Mouse (Mus musculus) midbrain, embryonic 16.5 days (tissue): ENCODE results near the gene Trim66. TPM values are rescaled to one million over a fixed set of nuclear protein-coding genes. Genes with fewer than 3 reads are reported as not detected.

Source experiments
- ATAC-seq: fragments of 200-750 bp; cut with Nextera tagmentation; 2 replicates; pipeline ENCODE4 v1.8.0; 2017; ENCODE audit warnings: moderate TSS enrichment
- H3K27ac ChIP-seq: fragments of 300-500 bp; sonication (generic); 2 replicates; pipeline ENCODE4 v1.5.1; 2014; ENCODE audit warnings: mild to moderate bottlenecking, low read length, mixed read lengths
- H3K27me3 ChIP-seq: fragments of 300-500 bp; sonication (generic); 2 replicates; pipeline ENCODE4 v1.6.1; 2014; ENCODE audit warnings: low read depth, low read length, mixed read lengths; ENCODE audit not compliant: control insufficient read depth, insufficient read depth
- H3K36me3 ChIP-seq: fragments of 300-500 bp; sonication (generic); 2 replicates; pipeline ENCODE4 v1.6.1; 2014; ENCODE audit warnings: mild to moderate bottlenecking, low read length, moderate library complexity, mixed read lengths; ENCODE audit not compliant: control insufficient read depth, insufficient read depth
- H3K4me1 ChIP-seq: fragments of 300-500 bp; sonication (generic); 2 replicates; pipeline ENCODE4 v1.6.1; 2014; ENCODE audit warnings: mild to moderate bottlenecking, low read length, mixed read lengths; ENCODE audit not compliant: control insufficient read depth, insufficient read depth
- H3K4me2 ChIP-seq: fragments of 300-500 bp; sonication (generic); 2 replicates; pipeline ENCODE4 v1.6.1; 2014; ENCODE audit warnings: mild to moderate bottlenecking, low read length, mixed read lengths
- H3K4me3 ChIP-seq: fragments of 300-500 bp; sonication (generic); 2 replicates; pipeline ENCODE4 v1.5.1; 2014; ENCODE audit warnings: low read depth, mild to moderate bottlenecking, low read length, moderate library complexity, mixed read lengths
- H3K9ac ChIP-seq: fragments of 300-500 bp; sonication (generic); 2 replicates; pipeline ENCODE4 v1.6.1; 2014; ENCODE audit warnings: low read depth, low read length, mixed read lengths
- H3K9me3 ChIP-seq: fragments of 300-500 bp; sonication (generic); replicated peaks from 2 replicates; pipeline ENCODE4 v1.6.1; 2014; ENCODE audit warnings: mild to moderate bottlenecking, low read length, mixed read lengths; ENCODE audit not compliant: control insufficient read depth, poor library complexity, severe bottlenecking
- WGBS: fragments of 180-500 bp; shearing (Covaris S2); extraction: QIAGEN DNeasy Blood & Tissue Kit; methylation state at CpG from one replicate; pipeline ENCODE4 v1.1.7; 2014; 5-methylcytosine and 5-hydroxymethylcytosine counted together
- polyA plus RNA-seq: library from polyadenylated mRNA; unstranded; fragments of >200 nt; fragmentation: Nextera tagmentation; extraction: Ambion mirVana; gene quantifications from 2 replicates; pipeline ENCODE4 v1.2.1, GENCODE M21; 2015

Trim66 gene
- polyA plus RNA-seq, 1 experiment from 2014 or later, result 1.7 TPM

DNA sequence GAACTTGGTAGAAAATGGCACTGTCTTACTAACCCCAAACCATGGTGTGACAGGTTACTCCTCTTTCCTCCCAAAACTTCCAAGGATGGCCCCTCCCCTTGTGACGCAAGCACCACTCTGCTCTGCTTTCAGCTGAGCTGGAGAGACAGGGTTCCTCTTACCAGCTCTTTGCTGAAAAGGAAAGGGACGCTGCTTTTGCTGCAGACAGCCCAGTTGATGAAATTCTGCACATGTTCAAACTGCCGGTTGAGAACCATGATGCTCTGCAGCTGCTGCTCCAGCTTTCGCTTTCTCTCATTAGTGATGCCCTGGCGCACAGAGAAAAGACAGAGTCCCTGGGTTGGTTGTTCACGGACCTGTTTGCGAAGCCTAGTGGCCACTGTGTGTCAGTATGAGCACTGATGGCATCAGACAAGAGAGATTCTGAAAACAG, 27.2 kb downstream of the Trim66 start:
- Histone ChIP-seq H3K9ac (no peak overlapping the region), H3K27me3 (no peaks in the 10 kb centered on the region), H3K36me3 (no peaks in the 10 kb centered on the region), H3K4me3 (no peak overlapping the region), H3K9me3 (no peaks in the 10 kb centered on the region), H3K4me2 (peak overlapping the region; percentile 18; the same call in 1 of the 2 replicates), H3K27ac (no peak overlapping the region), H3K4me1 (no peaks in the 10 kb centered on the region)
- WGBS, result 20% methylated on average over 7 of the region's 7 CpGs
- ATAC-seq, result no peak

DNA sequence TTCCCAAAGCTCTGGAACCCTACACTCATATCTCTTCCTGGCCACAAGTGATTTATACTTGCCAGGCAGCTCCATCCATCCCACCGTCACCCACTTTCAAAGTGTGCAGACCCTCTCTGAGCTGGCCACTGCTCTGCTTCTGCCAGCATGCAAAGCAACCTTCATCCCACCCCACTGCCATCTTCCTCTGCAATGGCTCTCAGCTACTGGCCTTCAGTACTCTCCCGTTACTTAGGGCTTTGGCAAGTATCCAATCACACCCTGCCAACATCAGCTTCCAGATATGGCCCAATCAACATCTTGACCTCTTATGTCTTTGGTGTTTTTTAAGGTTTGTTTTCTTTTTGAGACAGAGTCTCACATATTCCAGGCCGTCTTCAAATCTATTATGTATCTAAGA, 30.0 kb downstream of the Trim66 start:
- no peak overlapping the region for H3K4me3 ChIP-seq
- WGBS, result 95% methylated on average over 3 of the region's 3 CpGs
- no peak for ATAC-seq

DNA sequence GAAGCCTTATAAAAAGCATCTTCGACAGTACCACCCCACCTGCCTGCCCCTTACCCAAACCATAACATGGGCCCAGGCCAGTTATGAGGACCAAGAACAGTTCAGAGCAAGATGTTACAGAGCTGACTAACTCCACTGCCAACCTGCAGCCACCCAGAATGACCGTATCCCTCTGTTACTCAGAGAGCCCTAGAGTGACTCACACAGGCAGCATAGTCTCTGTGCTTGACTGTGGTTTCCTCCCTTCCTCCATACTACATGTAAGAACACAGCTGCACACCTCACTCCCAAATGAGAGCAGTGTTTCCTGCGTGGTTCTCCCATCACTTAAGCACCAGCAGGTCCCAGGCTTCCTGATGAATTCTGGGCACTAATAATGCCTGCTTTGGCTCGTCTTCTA, 37.2 kb downstream of the Trim66 start:
- ATAC-seq, result no peak
- peaks cover 4% of the 10 kb centered on the region for H3K4me1 ChIP-seq
- H3K4me3 ChIP-seq, result no peak overlapping the region
- H3K36me3 ChIP-seq, result no peaks in the 10 kb centered on the region; the same call in 1 of the 2 replicates
- H3K9me3 ChIP-seq, result no peaks in the 10 kb centered on the region
- H3K27ac ChIP-seq, result no peak overlapping the region
- no peak overlapping the region for H3K9ac ChIP-seq
- no peak overlapping the region for H3K4me2 ChIP-seq
- H3K27me3 ChIP-seq, result no peaks in the 10 kb centered on the region
- WGBS, result 74% methylated on average over 4 of the region's 4 CpGs

More for the DNA sequence above, 30.0 kb downstream of the Trim66 start:
- H3K36me3 ChIP-seq, result no peaks in the 10 kb centered on the region; the same call in 1 of the 2 replicates
- H3K4me1 ChIP-seq, result no peaks in the 10 kb centered on the region
- no peak overlapping the region for H3K9ac ChIP-seq
- H3K27me3 ChIP-seq, result no peaks in the 10 kb centered on the region
- no peaks in the 10 kb centered on the region for H3K9me3 ChIP-seq
- no peak overlapping the region for H3K27ac ChIP-seq
- no peak overlapping the region for H3K4me2 ChIP-seq

DNA sequence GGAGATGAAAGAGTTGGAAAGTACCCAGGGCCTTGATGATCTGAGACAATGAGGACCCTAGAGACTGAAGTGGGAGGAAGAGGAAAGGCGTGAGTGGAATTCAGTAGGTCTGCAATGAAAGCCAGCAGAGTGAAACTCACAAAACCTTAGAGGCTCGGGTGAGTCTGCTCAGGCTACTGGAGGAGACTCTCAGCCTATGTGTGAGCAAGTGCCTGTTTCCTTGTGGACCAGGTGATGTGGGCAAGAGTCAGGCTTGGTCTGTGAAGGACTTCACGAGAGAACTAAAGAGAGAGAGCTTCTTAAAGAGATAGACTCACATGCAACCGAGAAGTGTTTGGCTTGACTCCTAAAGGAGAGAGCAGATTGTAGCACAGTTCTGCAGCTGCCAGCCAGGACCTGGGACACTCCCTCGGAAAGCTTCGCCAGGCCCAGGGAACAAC, 39.7 kb downstream of the Trim66 start:
- Histone ChIP-seq H3K9ac (no peak overlapping the region), H3K4me1 (peaks cover 4% of the 10 kb centered on the region), H3K9me3 (no peaks in the 10 kb centered on the region), H3K4me2 (no peak overlapping the region), H3K27me3 (no peaks in the 10 kb centered on the region), H3K27ac (peak overlapping the region; percentile 34; the same call in 1 of the 2 replicates), H3K36me3 (no peaks in the 10 kb centered on the region), H3K4me3 (no peak overlapping the region)
- 49% methylated on average over 6 of the region's 6 CpGs for WGBS
- peak; percentile 32; the same call in 1 of the 2 replicates for ATAC-seq

DNA sequence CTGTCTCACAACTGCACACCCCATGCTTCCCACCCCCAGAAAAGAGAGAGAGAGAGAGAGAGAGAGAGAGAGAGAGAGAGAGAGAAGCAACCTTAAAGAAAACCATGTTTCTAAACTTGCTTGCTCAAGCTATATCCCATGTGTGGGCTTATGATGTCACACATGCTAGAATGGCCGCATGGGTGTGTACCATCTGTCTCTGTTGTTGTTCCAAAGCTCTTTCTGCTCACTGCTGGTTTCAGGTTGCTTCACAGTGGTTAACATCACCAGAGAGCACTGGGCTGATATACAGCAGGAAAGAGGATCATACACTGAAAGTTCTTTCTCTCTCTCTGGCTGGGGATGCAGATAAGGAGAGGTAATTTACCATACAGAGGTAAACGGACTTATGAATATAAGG, 40.3 kb downstream of the Trim66 start:
- H3K27ac ChIP-seq, result no peak overlapping the region
- H3K36me3 ChIP-seq, result no peaks in the 10 kb centered on the region
- H3K9me3 ChIP-seq, result no peaks in the 10 kb centered on the region
- H3K4me3 ChIP-seq, result no peak overlapping the region
- no peak overlapping the region for H3K9ac ChIP-seq
- peaks cover 4% of the 10 kb centered on the region for H3K4me1 ChIP-seq
- ATAC-seq, result no peak
- WGBS, result 47% methylated on average over 2 of the region's 2 CpGs
- no peaks in the 10 kb centered on the region for H3K27me3 ChIP-seq
- no peak overlapping the region for H3K4me2 ChIP-seq

DNA sequence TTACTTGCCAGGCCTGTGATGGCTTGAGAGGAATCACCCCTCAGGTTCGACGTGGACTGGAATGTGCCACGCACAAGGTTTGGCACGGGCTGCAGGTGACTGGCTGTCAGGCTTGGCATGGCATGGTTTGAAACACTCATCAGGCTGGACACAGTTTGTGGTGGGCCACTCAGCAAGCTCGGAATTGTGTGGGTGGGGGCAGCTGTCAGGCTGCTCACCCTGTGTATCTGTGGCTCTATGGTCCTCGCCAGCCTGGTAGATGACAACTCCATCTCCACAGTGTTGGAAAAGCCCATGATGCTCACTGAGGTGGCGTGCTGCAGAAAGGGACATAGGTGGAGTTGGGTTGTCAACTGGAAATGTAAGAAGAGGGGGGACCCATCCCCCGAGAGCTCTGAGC, 47.2 kb downstream of the Trim66 start:
- Histone ChIP-seq H3K27me3 (no peaks in the 10 kb centered on the region), H3K9me3 (no peaks in the 10 kb centered on the region), H3K27ac (no peak overlapping the region), H3K4me2 (no peak overlapping the region), H3K4me3 (no peak overlapping the region), H3K36me3 (no peaks in the 10 kb centered on the region), H3K9ac (no peak overlapping the region), H3K4me1 (no peaks in the 10 kb centered on the region)
- ATAC-seq, result no peak
- WGBS, result 89% methylated on average over 8 of the region's 8 CpGs

DNA sequence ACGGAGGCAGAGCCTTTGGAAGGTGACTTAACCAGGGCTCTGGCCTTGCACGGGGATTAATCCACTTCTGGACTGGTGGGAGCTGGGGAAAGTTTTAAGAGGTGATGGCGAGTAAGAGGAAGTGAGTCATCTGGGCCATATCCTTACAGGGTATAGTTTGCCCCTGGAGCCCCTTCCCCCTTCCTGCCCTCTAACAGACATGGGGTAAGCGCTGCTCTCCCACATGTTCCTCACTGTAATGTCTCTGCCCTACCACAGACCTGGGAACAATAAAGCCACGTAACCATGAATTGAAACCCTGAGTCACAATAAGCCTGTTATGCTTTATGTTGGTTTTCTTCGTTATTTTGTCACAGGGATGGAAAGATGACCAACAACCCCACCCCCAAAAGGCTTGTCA, 51.4 kb downstream of the Trim66 start:
- H3K9me3 ChIP-seq, result no peaks in the 10 kb centered on the region
- WGBS, result 79% methylated on average over 6 of the region's 6 CpGs
- no peak for ATAC-seq

DNA sequence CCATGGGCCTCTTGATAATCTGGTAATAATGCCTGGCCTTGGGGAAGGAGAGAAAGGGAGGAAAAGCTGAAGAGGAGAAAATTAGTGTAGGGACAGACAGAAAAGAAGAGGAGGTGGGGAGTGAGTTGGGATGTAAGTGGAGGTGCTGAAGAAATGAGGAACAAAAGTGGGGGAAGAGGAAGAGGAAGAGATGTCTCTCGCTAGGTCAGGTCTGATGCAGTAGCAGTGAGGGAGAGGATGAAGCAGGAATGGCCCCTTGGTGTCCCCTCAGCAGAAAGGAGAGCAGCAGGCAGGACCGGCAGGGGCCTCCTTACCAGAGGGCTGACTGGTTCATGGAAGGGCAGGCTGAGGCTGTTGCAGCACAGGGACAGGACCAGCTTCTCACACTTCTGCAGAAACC, 52.2 kb downstream of the Trim66 start:
- Histone ChIP-seq H3K27ac (no peak overlapping the region), H3K4me2 (no peak overlapping the region), H3K4me1 (no peaks in the 10 kb centered on the region), H3K27me3 (no peaks in the 10 kb centered on the region), H3K9me3 (no peaks in the 10 kb centered on the region), H3K4me3 (no peak overlapping the region), H3K36me3 (no peaks in the 10 kb centered on the region), H3K9ac (no peak overlapping the region)
- 61% methylated on average over 2 of the region's 2 CpGs for WGBS
- ATAC-seq, result no peak

More for the DNA sequence above, 51.4 kb downstream of the Trim66 start:
- no peaks in the 10 kb centered on the region for H3K4me1 ChIP-seq
- H3K27me3 ChIP-seq, result no peaks in the 10 kb centered on the region
- H3K4me2 ChIP-seq, result no peak overlapping the region
- H3K4me3 ChIP-seq, result no peak overlapping the region
- no peak overlapping the region for H3K27ac ChIP-seq
- H3K9ac ChIP-seq, result no peak overlapping the region
- no peaks in the 10 kb centered on the region for H3K36me3 ChIP-seq

DNA sequence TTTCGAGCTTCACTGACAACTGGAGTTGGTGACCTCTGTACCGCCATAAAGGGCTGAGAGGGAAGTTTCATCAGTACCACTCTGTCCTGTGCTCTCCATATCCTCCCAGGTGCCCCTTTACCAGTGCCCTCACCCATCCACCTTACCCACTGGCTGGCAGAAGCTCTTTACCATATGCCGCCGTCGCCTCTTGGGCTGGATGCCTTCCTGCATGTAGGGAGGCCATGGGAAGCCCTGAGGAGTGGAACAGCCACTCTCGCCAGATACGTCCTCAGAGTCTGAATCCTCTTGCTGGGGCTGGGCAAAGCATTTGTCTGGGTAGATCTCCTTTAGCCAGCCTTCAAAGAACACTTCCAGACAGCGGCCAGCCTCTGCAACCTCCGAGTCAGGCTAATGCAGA, 53.1 kb downstream of the Trim66 start:
- Histone ChIP-seq H3K4me3 (no peak overlapping the region), H3K27me3 (no peaks in the 10 kb centered on the region), H3K27ac (no peak overlapping the region), H3K36me3 (no peaks in the 10 kb centered on the region), H3K9ac (no peak overlapping the region), H3K4me2 (no peak overlapping the region), H3K9me3 (no peaks in the 10 kb centered on the region), H3K4me1 (no peaks in the 10 kb centered on the region)
- ATAC-seq, result no peak
- 91% methylated on average over 9 of the region's 9 CpGs for WGBS
